Mouse (Mus musculus) gastrocnemius, postnatal 10 days (tissue): ENCODE data around the gene Ank3. TPM values are rescaled to one million over a fixed set of nuclear protein-coding genes. Genes with fewer than 3 reads are reported as not detected.
"Not testable (repeated sequence)": the region's sequence is repeated elsewhere in the genome, so short reads cannot be mapped to it uniquely, and the experiment has no call there.

Source experiments
- DNase-seq: peaks from one replicate; pipeline ENCODE4 v3.0.0; 2021; ENCODE audit warnings: mixed read lengths
- long read RNA-seq, 2 experiments: library from polyadenylated mRNA; stranded (forward); transcript quantifications; one replicate each; pipeline ENCODE4 v2.0.0; 2021
- total RNA-seq, 2 experiments: library from RNA; stranded (reverse); gene quantifications; 2 replicates each; pipeline ENCODE4 v1.2.3; 2021

The Ank3 gene
- total RNA-seq, result 10 to 100 TPM; 82.7 to 83.3 TPM
- long read RNA-seq, experiment 1, partial matches to known transcripts, result 7 of 19 reads
- long read RNA-seq, experiment 1, other reads (novel, unspliced or antisense), result 12 of 19 reads
- long read RNA-seq, experiment 2, partial matches to known transcripts, result 5 of 16 reads
- long read RNA-seq, experiment 2, other reads (novel, unspliced or antisense), result 9 of 16 reads

DNA sequence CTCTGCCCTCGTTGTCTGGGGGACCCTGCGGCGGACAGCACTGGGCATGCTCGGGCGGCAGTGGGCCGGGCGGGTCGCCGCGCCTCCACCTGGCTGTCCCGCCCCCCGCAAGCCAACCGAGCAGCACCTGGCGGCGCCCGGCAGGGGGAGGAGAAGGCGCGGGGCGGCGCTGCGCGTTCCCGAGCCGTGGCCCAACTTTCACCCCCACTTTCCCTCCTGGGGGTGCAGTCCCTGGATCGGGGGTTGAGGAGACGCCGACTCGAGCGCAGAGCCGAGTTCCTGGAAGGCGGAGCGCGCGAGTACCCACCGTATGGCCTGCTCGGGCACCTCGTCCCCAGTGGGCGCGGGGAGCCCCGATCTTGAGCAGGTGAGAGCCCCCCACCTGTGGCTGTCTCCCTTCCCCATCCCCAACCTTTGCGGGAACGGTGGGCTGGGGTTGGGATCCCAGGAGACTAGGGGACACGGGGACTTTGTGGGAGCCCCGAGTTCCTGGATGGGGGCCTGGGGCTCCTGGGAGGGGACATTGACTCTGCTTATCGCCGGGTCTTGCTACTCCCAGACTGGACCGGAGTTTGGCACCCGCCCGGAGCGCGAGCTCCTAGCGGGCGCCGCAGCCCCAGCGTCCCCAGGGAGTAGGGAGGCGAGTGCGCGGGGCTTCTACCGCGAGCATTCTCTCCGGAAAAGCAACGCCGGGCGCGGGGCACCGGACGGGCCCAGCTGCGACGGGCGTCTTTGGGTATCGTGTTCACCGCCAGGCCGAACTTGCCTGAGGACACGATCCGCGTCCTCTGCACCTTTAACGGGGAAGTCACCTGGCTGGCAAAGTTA lies at the start of gene Ank3:
Gene Ank3 (plus strand): TSS at position 11 of the 828 bp plus-strand sequence.
- DNase-seq, result peak; percentile 42

DNA sequence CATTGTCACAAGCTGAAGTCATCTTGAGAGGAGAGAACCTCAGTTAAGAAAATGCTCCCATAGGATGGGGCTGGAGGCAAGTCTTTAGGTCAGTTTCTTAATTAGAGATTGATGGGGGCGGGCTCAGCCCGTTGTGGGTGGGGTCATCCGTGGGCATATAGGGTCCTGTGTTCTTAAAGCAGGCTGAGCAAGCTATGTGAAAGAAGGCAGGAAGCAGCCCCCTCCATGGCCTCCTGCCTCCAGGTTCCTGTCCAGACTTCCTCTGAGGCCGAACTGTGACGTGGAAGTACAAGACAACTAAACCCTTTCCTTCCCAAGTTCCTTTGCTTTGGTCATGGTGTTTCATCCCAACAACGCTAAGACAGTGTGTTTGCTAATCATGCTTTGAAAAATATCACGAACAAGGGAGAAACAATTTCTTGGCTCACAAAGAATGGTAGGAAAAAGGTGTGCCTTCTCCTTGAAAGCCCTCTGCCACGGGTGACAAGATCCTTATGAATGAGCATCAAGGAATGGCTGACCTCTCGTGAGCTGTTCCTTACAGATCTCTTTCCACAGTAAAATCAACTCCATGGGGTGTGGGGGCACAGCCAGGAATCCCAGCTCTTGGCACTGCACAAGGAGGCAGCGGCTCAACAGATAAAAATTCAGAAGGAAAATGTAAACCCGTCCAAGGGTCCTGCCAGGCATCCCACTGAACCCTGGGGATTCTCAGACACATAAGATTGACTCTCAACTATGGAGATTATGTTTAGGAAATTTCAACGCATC lies 47.3 kb upstream of the Ank3 start:
- no peak for DNase-seq

- peak; percentile 15 for DNase-seq
Observed at GRCm38 (mm10) chr10:69351842-69352211, 46.7 kb upstream of the Ank3 start.

DNA sequence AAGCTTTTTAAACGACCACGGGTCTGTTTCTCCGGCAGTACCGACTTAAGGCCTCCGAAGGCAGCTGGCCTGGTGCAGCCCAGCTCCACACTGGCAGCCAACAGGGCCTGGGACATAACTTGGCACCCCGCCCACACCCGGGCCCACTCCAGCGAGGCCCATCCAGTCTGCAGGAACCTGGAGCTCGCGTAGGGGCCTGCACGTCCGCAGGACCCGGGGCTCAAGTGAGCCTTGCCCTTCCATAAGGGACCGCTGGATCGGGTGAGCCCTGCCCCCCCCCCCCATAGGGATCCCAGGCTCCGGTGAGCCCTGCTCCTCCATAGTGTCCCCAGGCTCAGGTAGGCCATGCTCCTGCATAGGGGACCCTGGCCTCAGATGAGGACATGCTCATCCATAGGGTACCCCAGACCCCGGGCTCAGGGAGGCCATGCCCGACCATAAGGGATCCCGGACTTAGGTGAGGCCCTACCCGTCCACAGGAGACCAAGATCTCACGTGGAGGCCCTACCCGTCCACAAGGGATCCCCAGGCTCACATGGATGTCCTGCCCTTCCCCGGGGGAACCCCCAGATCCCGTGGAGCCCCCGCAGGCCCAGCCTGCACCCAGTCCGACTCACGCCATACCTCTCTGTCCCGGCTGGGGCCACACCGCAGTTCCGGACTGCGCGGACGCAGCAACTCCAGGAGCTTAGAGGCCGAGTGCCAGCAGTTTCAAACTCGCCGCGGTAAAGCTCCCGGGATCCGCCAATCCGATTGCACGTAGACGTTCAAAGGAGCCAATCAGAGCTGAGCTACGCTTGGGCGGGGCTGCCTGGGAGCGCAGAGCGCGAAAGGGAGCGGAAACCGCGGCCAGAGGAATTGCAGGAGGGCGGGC lies 46.1 kb upstream of the Ank3 start, which contains the start of gene Cdk1:
Gene Cdk1 (minus strand): TSS at position 727 of the 874 bp plus-strand sequence.
- DNase-seq, result peak; percentile 95

DNA sequence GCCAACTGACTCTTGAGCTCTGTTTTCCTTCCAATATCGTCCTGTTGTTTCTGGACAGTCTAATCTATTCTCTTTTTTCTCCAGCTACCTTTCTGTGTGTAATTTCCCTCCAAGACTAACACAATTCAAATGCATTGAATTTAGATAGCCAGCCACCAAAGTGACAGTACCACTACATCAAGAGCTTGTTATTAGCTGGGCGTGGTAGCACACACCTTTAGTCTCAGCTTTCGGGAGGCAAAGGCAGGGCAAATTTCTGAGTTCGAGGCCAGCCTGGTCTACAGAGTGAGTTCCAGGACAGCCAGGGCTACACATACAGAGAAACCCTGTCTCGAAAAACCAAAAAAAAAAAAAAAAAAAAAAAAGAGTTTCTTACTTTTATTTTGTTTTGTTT lies 45.5 kb upstream of the Ank3 start:
- DNase-seq, result not testable (repeated sequence)

DNA sequence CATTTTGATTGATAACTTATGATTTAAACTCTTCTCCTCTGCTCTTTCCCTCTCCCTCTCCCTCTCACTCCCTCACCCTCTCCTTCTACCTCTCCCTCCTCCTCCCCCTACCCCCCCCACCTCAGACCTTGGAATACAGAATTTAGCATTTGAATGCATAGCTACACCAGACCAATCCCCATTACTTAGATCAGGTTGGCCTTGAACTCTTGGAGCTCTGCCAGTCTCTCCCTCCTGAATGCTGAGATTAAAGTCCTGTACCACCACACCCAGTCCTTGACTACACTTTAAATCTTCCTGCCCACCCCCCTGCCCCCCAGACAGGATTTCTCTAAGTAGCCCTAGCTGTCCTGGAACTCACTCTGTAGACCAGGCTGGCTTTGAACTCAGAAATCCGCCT lies 38.9 kb upstream of the Ank3 start:
- no peak for DNase-seq

- no peak for DNase-seq
Observed at GRCm38 (mm10) chr10:69366208-69366607, 32.4 kb upstream of the Ank3 start.

DNA sequence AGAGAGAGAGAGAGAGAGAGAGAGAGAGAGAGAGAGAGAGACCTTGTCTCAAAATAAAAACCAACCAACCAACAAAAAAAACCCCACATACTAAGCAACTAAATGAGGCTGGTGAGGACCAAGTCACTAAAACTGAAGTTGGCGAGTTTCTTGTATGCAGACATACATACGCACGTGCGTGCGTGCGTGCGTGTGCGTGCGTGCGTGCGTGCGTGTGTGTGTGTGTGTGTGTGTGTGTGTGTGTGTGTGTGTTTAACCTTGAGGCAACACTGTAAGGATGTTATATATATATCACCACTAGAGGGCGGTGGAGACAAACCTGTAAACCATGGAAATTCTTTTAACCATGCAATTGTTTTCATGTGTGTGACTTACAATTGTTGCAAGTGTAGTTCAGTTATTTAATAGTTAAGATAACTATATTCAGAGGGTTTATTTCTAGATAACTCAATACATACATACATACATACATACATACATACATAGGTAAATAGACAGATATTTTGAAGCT lies 31.6 kb upstream of the Ank3 start:
- no peak for DNase-seq

GRCm38 (mm10) chr10:69369321-69369720 lies 29.3 kb upstream of the Ank3 start:
- no peak for DNase-seq

DNA sequence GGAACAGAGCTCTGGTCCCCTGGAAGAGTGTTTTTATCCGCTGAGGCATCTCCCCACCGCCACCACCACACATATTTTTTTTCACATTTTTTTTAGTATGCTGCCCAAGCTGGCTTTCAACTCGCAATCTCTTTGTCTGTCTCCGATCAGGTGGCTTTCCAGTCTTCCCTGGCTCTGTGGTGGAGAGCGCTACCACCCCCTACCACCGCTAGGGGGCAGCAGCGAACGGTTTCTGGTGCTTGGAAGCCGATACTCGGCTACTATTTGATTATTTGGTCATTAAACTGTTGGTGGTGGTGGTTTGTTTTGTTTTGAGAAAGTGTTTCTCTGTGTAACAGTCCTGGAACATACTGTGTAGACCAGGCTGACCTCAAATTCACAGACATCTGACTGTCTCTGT lies 27.1 kb upstream of the Ank3 start:
- DNase-seq, result peak; percentile 54

DNA sequence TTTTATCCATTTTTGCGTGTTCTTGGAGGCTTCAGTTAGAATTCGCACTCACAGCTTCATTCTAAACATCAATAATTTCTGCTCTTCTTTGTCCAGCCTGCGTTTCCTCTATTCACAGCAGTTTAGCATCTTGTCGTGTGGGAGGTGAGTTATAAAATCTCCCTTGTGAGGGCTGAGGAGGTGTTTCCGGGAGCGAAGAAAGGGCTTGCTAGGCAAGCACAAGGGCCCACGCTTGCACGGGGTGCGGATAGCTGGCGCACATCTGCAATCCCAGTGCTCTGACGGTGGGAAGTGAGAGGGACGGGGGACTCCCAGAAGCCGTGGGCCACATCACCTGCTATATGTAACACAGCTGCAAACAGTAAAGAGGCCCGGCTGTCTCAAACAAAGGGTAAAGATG lies 26.5 kb upstream of the Ank3 start:
- DNase-seq, result no peak

DNA sequence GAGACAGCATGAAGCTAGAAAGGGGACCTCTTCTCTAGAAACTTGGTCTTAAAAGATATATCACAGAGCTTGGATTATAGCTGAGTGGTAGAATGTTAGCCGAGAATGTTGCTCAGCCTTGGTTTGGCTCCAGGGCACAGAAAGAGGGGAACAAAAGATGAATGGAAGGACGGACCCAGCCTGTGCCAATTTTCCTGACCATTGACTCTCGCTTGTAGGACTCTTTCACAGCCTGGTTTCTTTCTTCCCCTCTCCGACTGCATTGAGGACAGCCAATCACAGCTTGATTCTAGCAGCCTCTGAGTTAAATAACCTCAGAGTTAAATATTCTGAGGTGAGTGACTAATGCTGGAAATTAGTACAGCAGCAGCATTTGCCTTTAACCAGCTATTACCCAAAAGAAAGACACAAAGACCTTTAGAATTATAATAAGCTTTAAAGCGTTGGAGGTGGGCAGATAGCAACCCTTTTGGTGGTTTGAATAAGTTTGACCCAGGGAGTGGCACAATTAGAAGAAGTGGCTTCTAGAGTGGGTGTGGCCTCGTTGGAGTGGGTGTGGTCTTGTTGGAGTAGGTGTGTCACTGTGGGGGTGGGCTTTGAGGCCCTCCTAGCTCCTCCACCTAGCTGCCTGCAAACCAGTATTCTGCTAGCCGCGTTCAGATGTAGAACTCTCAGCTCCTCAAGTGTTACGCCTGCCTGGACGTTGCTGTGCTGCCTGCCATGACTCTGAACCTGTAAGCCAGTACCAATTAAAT lies 24.6 kb upstream of the Ank3 start:
- DNase-seq, result no peak

- DNase-seq, result no peak
Observed at GRCm38 (mm10) chr10:69375154-69375553, 23.4 kb upstream of the Ank3 start.

GRCm38 (mm10) chr10:69383186-69383585 lies 15.4 kb upstream of the Ank3 start:
- DNase-seq, result no peak

DNA sequence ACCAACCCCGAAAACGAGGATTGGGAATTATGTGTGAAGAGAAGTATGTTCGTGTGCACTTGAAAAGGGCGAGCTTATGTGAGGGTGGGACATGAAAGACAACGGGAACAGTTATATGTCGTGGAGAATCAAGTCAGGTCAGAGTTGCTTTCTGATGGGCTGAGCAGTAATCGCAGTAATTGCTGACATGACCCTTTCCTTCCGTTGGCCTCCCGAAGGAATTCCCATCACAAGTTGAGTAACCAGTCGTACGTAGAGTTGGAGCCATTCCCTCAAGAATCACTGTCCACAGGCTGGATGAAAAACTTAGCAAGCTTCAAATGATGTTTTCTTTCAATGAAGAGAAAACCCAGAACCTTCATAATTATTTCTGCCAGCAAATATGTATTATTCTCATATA lies 13.9 kb upstream of the Ank3 start:
- no peak for DNase-seq

DNA sequence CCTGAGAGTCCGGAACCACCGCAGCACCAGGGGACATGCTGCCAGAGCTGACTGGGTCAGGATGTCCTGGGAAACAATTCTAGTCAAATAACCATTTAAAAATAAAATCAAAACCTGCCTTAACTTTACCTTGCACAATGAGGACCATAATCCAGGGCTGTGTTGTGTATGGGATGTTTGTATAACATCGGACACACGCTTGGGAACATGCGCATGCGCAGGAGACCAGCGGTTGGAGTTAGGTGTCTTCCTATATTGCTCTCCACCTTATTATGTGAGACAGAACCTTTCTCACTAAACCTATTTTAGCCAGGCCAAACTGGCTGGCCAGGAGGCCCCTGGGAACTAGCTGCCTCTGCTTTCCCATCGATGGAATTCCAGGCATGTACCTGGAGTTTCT lies 13.4 kb upstream of the Ank3 start:
- DNase-seq, result no peak

GRCm38 (mm10) chr10:69386767-69387166 lies 11.8 kb upstream of the Ank3 start:
- no peak for DNase-seq

DNA sequence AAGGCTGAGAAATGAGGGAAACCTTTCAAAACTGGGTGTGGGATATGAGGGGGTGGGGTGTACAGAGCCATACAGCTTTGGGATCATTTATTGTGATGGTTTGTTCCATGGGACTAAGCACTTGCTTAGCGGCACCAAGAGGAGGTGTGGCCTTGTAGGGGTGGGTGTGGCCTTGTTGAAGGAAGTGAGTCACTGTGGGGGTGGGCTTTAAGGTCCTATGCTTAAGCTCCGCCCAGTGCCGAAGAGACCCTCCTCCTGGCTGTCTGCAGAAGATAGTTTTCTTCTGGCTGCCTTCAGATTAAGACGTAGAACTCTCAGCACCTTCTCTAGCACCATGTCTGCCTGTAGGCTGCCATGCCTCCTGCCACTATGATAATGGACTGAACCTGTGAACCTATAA lies 9.1 kb upstream of the Ank3 start:
- DNase-seq, result no peak

DNA sequence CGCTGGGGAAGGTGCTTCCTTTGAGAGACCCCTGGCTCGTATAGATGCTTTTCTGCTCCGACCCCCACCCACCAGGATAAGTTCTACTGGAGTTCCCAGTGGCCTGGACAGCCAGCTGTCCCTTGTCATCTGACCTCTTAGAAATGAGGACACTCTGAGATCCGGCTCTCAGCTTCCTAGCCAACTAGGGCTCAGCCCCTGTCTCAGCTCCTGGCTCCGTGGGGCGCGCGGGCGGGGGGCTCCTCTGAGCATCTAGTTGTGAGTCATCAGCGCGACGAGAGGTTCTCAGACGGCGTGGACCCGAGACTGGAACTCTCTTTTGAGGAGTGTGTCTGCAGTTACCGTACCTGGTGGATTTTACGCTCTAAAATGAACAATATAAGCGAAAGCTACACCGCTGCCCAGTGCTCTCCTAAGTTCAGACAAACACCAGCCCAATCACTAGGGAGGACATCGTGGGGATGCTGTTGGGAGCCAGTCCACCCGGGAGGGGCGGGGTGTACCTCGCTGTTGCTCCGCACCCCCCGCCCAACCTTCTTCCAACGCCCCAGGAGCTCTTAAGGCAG lies 293 bp upstream of the Ank3 start:
- DNase-seq, result peak; percentile 12

DNA sequence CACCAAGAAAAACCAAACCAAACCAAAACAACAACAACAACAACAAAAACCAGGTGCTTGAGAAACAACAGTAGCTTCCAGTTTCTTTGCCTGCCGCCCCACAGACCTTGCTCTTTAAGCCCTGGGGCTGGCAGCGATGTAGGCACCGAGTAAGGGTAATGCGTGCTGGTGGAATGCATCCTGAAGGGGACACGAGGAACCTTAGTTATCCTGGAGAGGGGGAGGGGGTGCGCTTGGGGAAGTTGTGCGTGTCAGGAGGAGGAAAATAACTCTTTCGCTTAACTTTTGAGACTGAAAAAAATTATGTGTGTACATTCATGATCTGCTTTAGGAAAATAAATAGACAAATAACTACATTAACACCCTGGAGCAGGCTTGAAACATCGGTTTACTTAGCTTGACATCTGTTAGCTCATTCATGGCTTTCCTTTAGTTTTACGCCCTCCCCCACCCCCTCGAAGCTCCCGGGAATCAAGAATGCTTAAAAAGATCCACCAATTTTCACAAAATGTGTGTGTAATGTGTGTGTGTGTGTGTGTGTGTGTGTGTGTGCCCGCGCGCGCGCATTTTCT lies 1.3 kb downstream of the Ank3 start:
- no peak for DNase-seq
